Mouse (Mus musculus) thymus, adult 2 months (tissue): ENCODE data around the gene Myo1e. TPM values are rescaled to one million over a fixed set of nuclear protein-coding genes. Genes with fewer than 3 reads are reported as not detected.

Experiments
- DNase-seq: peaks from one replicate; pipeline ENCODE4 v3.0.0; 2021
- H3K27ac ChIP-seq: fragments of 200-500 bp; 2 replicates; pipeline ENCODE4 v1.5.1; 2012; ENCODE audit warnings: low read length, control low read depth; ENCODE audit not compliant: control insufficient read depth, insufficient read depth
- H3K27me3 ChIP-seq: fragments of 200-500 bp; 2 replicates; pipeline ENCODE4 v1.6.1; 2012; ENCODE audit warnings: mild to moderate bottlenecking, low read length, moderate library complexity, mixed read lengths; ENCODE audit not compliant: control insufficient read depth, insufficient read depth
- H3K36me3 ChIP-seq: fragments of 200-500 bp; 2 replicates; pipeline ENCODE4 v1.6.1; 2012; ENCODE audit warnings: mild to moderate bottlenecking, low read length, moderate library complexity; ENCODE audit not compliant: control insufficient read depth, insufficient read depth
- H3K4me1 ChIP-seq: fragments of 200-500 bp; replicated peaks from 2 replicates; pipeline ENCODE4 v1.6.1; 2012; ENCODE audit warnings: low read length; ENCODE audit not compliant: control insufficient read depth, insufficient read depth
- H3K4me3 ChIP-seq: fragments of 200-500 bp; 2 replicates; pipeline ENCODE4 v1.5.1; 2012; ENCODE audit warnings: mild to moderate bottlenecking, low read length, control low read depth, moderate library complexity; ENCODE audit not compliant: control insufficient read depth, insufficient read depth
- CTCF ChIP-seq: fragments of 200-500 bp; IDR thresholded peaks from 2 replicates; pipeline ENCODE4 v1.5.1; 2012; ENCODE audit warnings: mild to moderate bottlenecking, control low read depth, low read length, moderate library complexity, borderline replicate concordance; ENCODE audit not compliant: control insufficient read depth, poor library complexity, insufficient read depth; ENCODE audit errors: extremely low read depth
- POLR2A ChIP-seq: fragments of 200-500 bp; IDR thresholded peaks from 2 replicates; pipeline ENCODE4 v1.6.1; 2012; ENCODE audit warnings: mild to moderate bottlenecking, low read length, control low read depth, moderate library complexity; ENCODE audit not compliant: control insufficient read depth, poor library complexity, insufficient read depth; ENCODE audit errors: extremely low read depth
- WGBS: fragments of 180-500 bp; shearing (Covaris S2); methylation state at CpG from one replicate; pipeline ENCODE4 v1.1.7; 2018; 5-methylcytosine and 5-hydroxymethylcytosine counted together
- polyA plus RNA-seq: library from polyadenylated mRNA; depleted of rRNA; stranded (reverse); fragments of >200 nt; gene quantifications from 2 replicates; pipeline ENCODE4 v1.2.3, GENCODE M21; 2012

Gene Myo1e
- polyA plus RNA-seq, 1 experiment: 3.7 TPM

GRCm38 (mm10) chr9:70395617-70396016 is 188.5 kb downstream of the Myo1e start:
- Histone ChIP-seq H3K27me3 (no peaks in the 10 kb centered on the region), H3K4me1 (no peaks in the 10 kb centered on the region; the same call in 1 of the 2 replicates), H3K36me3 (no peaks in the 10 kb centered on the region), H3K27ac (no peak overlapping the region), H3K4me3 (no peak overlapping the region)
- WGBS: 76% methylated on average over 12 of the region's 12 CpGs
- peak; percentile 39; the same call in 1 of the 2 replicates for TF ChIP-seq CTCF
- no peak for TF ChIP-seq POLR2A
- peak; percentile 41 for DNase-seq

- H3K4me1 ChIP-seq: no peaks in the 10 kb centered on the region; the same call in 1 of the 2 replicates
- no peak for TF ChIP-seq POLR2A
- no peak for TF ChIP-seq CTCF
- no peak for DNase-seq
- no peak overlapping the region for H3K4me3 ChIP-seq
- WGBS: 96% methylated on average over 2 of the region's 2 CpGs
- no peak overlapping the region for H3K27ac ChIP-seq
- no peaks in the 10 kb centered on the region for H3K36me3 ChIP-seq
- no peaks in the 10 kb centered on the region for H3K27me3 ChIP-seq
Observed at GRCm38 (mm10) chr9:70396083-70396482, 188.9 kb downstream of the Myo1e start.

- DNase-seq: no peak
- TF ChIP-seq POLR2A (no peak), CTCF (no peak)
- Histone ChIP-seq H3K27me3 (no peaks in the 10 kb centered on the region), H3K4me1 (no peaks in the 10 kb centered on the region; the same call in 1 of the 2 replicates), H3K4me3 (no peak overlapping the region), H3K27ac (no peak overlapping the region), H3K36me3 (peaks cover 9% of the 10 kb centered on the region)
- 97% methylated on average over 8 of the region's 8 CpGs for WGBS
Observed at GRCm38 (mm10) chr9:70401937-70402539, 194.9 kb downstream of the Myo1e start.

- no peak overlapping the region for H3K27ac ChIP-seq
- peaks cover 46% of the 10 kb centered on the region for H3K36me3 ChIP-seq
- H3K4me1 ChIP-seq: no peaks in the 10 kb centered on the region; the same call in 1 of the 2 replicates
- no peak overlapping the region for H3K4me3 ChIP-seq
- no peaks in the 10 kb centered on the region for H3K27me3 ChIP-seq
- TF ChIP-seq POLR2A (no peak), CTCF (no peak)
- 99% methylated on average over 3 of the region's 3 CpGs for WGBS
- no peak for DNase-seq
Observed at GRCm38 (mm10) chr9:70406596-70406995, 199.4 kb downstream of the Myo1e start.

GRCm38 (mm10) chr9:70408791-70409190 is 201.6 kb downstream of the Myo1e start:
- peak; percentile 19 for DNase-seq

GRCm38 (mm10) chr9:70409743-70410142 is 202.6 kb downstream of the Myo1e start:
- Histone ChIP-seq H3K4me1 (no peaks in the 10 kb centered on the region), H3K27me3 (no peaks in the 10 kb centered on the region), H3K4me3 (no peak overlapping the region), H3K27ac (no peak overlapping the region), H3K36me3 (peaks cover 74% of the 10 kb centered on the region)
- DNase-seq: no peak
- 98% methylated on average over 8 of the region's 8 CpGs for WGBS
- TF ChIP-seq POLR2A: no peak
- no peak for TF ChIP-seq CTCF

More at GRCm38 (mm10) chr9:70408791-70409190, 201.6 kb downstream of the Myo1e start:
- Histone ChIP-seq H3K27ac (no peak overlapping the region), H3K4me1 (no peaks in the 10 kb centered on the region), H3K27me3 (no peaks in the 10 kb centered on the region), H3K36me3 (peaks cover 67% of the 10 kb centered on the region), H3K4me3 (no peak overlapping the region)
- WGBS: 91% methylated on average over 3 of the region's 3 CpGs
- no peak for TF ChIP-seq CTCF
- no peak for TF ChIP-seq POLR2A
